Mouse (Mus musculus): ENCODE data around the gene Zmym1. TPM values are rescaled to one million over a fixed set of nuclear protein-coding genes. Genes with fewer than 3 reads are reported as not detected.
"Not testable (repeated sequence)": the region's sequence is repeated elsewhere in the genome, so short reads cannot be mapped to it uniquely, and the experiment has no call there.

Gene Zmym1
- 10 to 100 TPM; 14.6 to 20.1 TPM for total RNA-seq (2021)
- long read RNA-seq, experiment 1, partial matches to known transcripts, result 1 of 14 reads
- long read RNA-seq, experiment 1, other reads (novel, unspliced or antisense), result 11 of 14 reads
- long read RNA-seq, experiment 2, partial matches to known transcripts, result 0 of 7 reads
- long read RNA-seq, experiment 2, other reads (novel, unspliced or antisense), result 7 of 7 reads

GRCm38 (mm10) chr4:127060585-127061290 is at the start of gene Zmym1:
Zmym1 (minus strand) TSS chr4:127061152.
- peak; percentile 91 to 93 for DNase-seq (ENCODE audit: low spot score in 2 of 2)

- no peak for DNase-seq (ENCODE audit: low spot score in 2 of 2)
These were observed 49.6 kb upstream of the Zmym1 start for GRCm38 (mm10) chr4:127110570-127110969.

- DNase-seq (ENCODE audit: low spot score in 2 of 2), result no peak
These were observed 46.6 kb upstream of the Zmym1 start for GRCm38 (mm10) chr4:127107566-127107965.

GRCm38 (mm10) chr4:127099552-127099951 is 38.6 kb upstream of the Zmym1 start:
- not testable (repeated sequence) for DNase-seq (ENCODE audit: low spot score in 2 of 2)

GRCm38 (mm10) chr4:127095090-127095489 is 34.1 kb upstream of the Zmym1 start:
- DNase-seq (ENCODE audit: low spot score in 2 of 2), result no peak

GRCm38 (mm10) chr4:127091188-127091587 is 30.2 kb upstream of the Zmym1 start:
- DNase-seq (ENCODE audit: low spot score in 2 of 2), result no peak

GRCm38 (mm10) chr4:127085761-127086160 is 24.8 kb upstream of the Zmym1 start:
- no peak for DNase-seq (ENCODE audit: low spot score in 2 of 2)

- DNase-seq (ENCODE audit: low spot score in 2 of 2), result no peak
These were observed 22.2 kb upstream of the Zmym1 start for GRCm38 (mm10) chr4:127083131-127083530.

GRCm38 (mm10) chr4:127080806-127081205 is 19.9 kb upstream of the Zmym1 start:
- DNase-seq (ENCODE audit: low spot score in 2 of 2), result no peak

- peak; percentile 94 to 95 for DNase-seq (ENCODE audit: low spot score in 2 of 2)
These were observed 16.1 kb upstream of the Zmym1 start, which contains the start of gene Zmym6 for GRCm38 (mm10) chr4:127076875-127077548. Zmym6 (plus strand) TSS chr4:127077383.

GRCm38 (mm10) chr4:127074915-127075314 is 14.0 kb upstream of the Zmym1 start:
- DNase-seq (ENCODE audit: low spot score in 2 of 2), result no peak

- DNase-seq (ENCODE audit: low spot score in 2 of 2), result no peak
These were observed 3.1 kb upstream of the Zmym1 start for GRCm38 (mm10) chr4:127064051-127064450.

- DNase-seq (ENCODE audit: low spot score in 2 of 2), result no peak
These were observed 6.3 kb downstream of the Zmym1 start for GRCm38 (mm10) chr4:127054522-127055198.

GRCm38 (mm10) chr4:127053071-127053470 is 7.9 kb downstream of the Zmym1 start:
- DNase-seq (ENCODE audit: low spot score in 2 of 2), result no peak

GRCm38 (mm10) chr4:127051121-127051520 is 9.8 kb downstream of the Zmym1 start:
- no peak for DNase-seq (ENCODE audit: low spot score in 2 of 2)

GRCm38 (mm10) chr4:127043540-127043939 is 17.4 kb downstream of the Zmym1 start:
- no peak for DNase-seq (ENCODE audit: low spot score in 2 of 2)

- no peak for DNase-seq (ENCODE audit: low spot score in 2 of 2)
These were observed 21.0 kb downstream of the Zmym1 start for GRCm38 (mm10) chr4:127039871-127040483.

GRCm38 (mm10) chr4:127038828-127039349 is 22.1 kb downstream of the Zmym1 start:
- DNase-seq (ENCODE audit: low spot score in 2 of 2), result no peak

GRCm38 (mm10) chr4:127037908-127038827 is 22.8 kb downstream of the Zmym1 start:
- no peak for DNase-seq (ENCODE audit: low spot score in 2 of 2)

- DNase-seq (ENCODE audit: low spot score in 2 of 2), result no peak
These were observed 23.8 kb downstream of the Zmym1 start for GRCm38 (mm10) chr4:127037158-127037557.

Data from left cerebral cortex, adult 18-20 months (tissue).